Mouse (Mus musculus) MEL (cell line): ENCODE results near the gene 1700025G04Rik.

ENCODE experiments used
- CHD2 ChIP-seq: IDR thresholded peaks from 2 replicates; pipeline ENCODE4 v1.6.1; 2011; ENCODE audit warnings: low read length, improper control_type of control experiment
- EP300 ChIP-seq, 2 experiments: IDR thresholded peaks; 2 replicates each; pipeline ENCODE4 v1.6.1; 2011; ENCODE audit warnings: improper control_type of control experiment in 2 of 2, low read length in 2 of 2, low read depth in 1 of 2, mild to moderate bottlenecking in 1 of 2
- GATA1 ChIP-seq: IDR thresholded peaks from 2 replicates; pipeline ENCODE4 v1.6.1; 2011; ENCODE audit warnings: low read depth, low read length, improper control_type of control experiment
- MAZ ChIP-seq: IDR thresholded peaks from 2 replicates; pipeline ENCODE4 v1.6.1; 2012; ENCODE audit warnings: low read depth, mild to moderate bottlenecking, inconsistent platforms, low read length, improper control_type of control experiment
- RAD21 ChIP-seq: IDR thresholded peaks from 2 replicates; pipeline ENCODE4 v1.6.1; 2011; ENCODE audit warnings: mild to moderate bottlenecking, low read depth, low read length, improper control_type of control experiment
- RCOR1 ChIP-seq: IDR thresholded peaks from 2 replicates; pipeline ENCODE4 v1.6.1; 2012; ENCODE audit warnings: low read depth, mild to moderate bottlenecking, inconsistent platforms, low read length, improper control_type of control experiment
- TCF12 ChIP-seq: IDR thresholded peaks from 2 replicates; pipeline ENCODE4 v1.6.1; 2014; ENCODE audit warnings: low read depth, mild to moderate bottlenecking, inconsistent platforms, low read length, improper control_type of control experiment, moderate library complexity
- USF1 ChIP-seq: IDR thresholded peaks from 2 replicates; pipeline ENCODE4 v1.6.1; 2014; ENCODE audit warnings: low read depth, mild to moderate bottlenecking, inconsistent platforms, low read length, improper control_type of control experiment, moderate library complexity

GRCm38 (mm10) chr1:151964811-151965210 lies 125.1 kb downstream of the 1700025G04Rik start:
- TF ChIP-seq EP300 (IDR thresholded peaks at IDR 0.05; ENCODE audit: low read depth in 1 of 2, low read length in 2 of 2) (no peak), GATA1 (no peak), RAD21 (no peak), MAZ (no peak), USF1 (no peak), RCOR1 (no peak), CHD2 (no peak), TCF12 (no peak)
